Mouse (Mus musculus): ENCODE data around the gene Isg20. TPM values are rescaled to one million over a fixed set of nuclear protein-coding genes. Genes with fewer than 3 reads are reported as not detected.

Isg20 gene
- polyA plus RNA-seq (2016; fragmentation: Nextera tagmentation; extraction: Ambion mirVana), result 0.67 and 0.68 TPM in 2 replicates

DNA sequence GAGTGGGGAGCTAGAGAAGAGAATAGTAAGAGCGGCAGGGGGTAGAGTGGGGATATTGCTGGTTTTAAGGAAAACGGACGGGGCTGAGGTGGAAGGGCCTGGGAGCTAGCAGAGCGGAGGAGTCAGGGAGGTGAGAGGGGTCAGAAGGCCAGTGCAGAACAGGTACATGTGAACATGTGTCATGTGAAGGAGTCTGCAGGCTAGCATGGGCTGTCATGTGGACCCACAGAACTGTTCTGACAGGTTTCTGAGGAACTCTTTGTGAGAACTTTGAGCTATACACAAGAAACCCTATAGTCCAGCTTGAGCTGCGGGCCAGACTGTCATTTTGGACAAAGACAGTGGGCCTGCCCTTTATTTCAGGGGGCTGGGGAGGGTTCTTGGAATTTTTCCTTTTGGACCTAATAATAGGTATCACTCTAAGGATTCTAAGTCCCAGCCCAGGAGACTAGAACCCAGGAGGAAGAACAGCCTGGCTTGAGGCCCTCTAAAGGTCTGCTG, at the start of gene Isg20:
TSS of gene Isg20 (plus strand) at position 451 of the 501 bp plus-strand sequence.
- peak within 1 kb of the TSS; percentile 46 for H3K4me3 ChIP-seq
- no peaks in the 10 kb centered on the region for H3K9me3 ChIP-seq
- 73% methylated on average over 5 of the region's 5 CpGs for WGBS
- DNase-seq (ENCODE audit: low spot score), result no peak
- no peaks in the 10 kb centered on the region for H3K27me3 ChIP-seq (ENCODE audit: insufficient read depth, poor library complexity, severe bottlenecking)
- peak within 1 kb of the TSS; percentile 71 for H3K27ac ChIP-seq
- H3K36me3 ChIP-seq, result peaks cover 17% of the 10 kb centered on the region; the same call in 1 of the 2 replicates
- H3K4me1 ChIP-seq, result peaks cover 23% of the 10 kb centered on the region

DNA sequence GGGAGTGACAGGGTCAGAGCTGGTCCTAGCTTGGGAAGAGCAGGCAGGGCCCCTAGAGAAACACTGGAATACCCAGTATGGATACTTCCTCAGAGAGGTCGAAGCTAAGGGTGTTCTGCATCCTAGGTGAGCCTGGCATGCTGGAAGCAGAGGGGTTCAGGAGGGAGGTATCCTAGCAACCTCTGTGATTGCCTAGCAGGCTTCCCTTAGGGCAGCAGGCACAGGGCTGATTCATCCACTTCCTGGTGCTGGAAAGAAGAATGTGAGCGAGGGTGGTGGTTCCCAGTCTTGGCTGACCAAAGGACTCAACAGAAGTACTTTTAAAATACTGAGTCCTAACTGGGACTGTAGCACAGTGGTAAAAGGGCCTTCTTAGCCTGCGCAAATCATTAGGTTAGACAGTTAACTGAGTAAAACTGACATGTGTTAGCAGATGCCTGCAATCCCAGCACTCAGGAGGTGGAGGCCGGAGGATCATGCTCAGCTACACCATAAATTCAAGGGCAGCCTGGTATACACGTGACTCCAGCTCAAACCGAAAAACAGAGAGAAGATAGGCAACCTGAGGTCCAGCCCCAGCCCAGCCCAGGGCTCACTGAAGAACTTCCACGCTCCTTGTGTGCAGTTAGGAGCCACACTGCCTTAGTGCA, 49.3 kb upstream of the Isg20 start:
- no peaks in the 10 kb centered on the region for H3K36me3 ChIP-seq
- H3K4me1 ChIP-seq, result peaks cover 21% of the 10 kb centered on the region
- H3K27ac ChIP-seq, result peak overlapping the region; percentile 52; the same call in 1 of the 2 replicates
- H3K27me3 ChIP-seq (ENCODE audit: insufficient read depth, poor library complexity, severe bottlenecking), result no peaks in the 10 kb centered on the region
- no peak for DNase-seq (ENCODE audit: low spot score)
- no peak overlapping the region for H3K4me3 ChIP-seq
- no peaks in the 10 kb centered on the region for H3K9me3 ChIP-seq
- WGBS, result 64% methylated on average over 7 of the region's 7 CpGs

DNA sequence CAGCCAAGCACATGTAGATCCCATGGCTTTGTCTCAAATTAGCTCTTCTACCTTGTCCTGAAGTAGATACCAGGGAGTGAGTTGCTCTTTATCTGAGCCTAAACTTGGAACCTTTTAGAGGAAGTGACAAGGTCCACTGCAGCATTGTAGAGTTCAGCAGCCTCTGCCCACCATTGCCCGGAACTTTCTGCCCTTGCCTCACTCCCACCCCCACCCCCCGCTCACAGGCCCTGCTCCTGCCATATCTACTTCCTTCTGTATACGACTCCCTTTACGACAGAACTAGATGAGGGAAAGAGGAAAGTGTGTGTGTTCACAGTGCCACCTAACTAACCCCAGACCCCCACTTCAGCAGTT, 48.8 kb upstream of the Isg20 start:
- Histone ChIP-seq H3K9me3 (no peaks in the 10 kb centered on the region), H3K27me3 (ENCODE audit: insufficient read depth, poor library complexity, severe bottlenecking) (no peaks in the 10 kb centered on the region), H3K36me3 (no peaks in the 10 kb centered on the region), H3K4me3 (no peak overlapping the region), H3K4me1 (peaks cover 21% of the 10 kb centered on the region), H3K27ac (peak overlapping the region; percentile 52; the same call in 1 of the 2 replicates)
- DNase-seq (ENCODE audit: low spot score), result no peak
- WGBS, result 38% methylated on average over 4 of the region's 4 CpGs

DNA sequence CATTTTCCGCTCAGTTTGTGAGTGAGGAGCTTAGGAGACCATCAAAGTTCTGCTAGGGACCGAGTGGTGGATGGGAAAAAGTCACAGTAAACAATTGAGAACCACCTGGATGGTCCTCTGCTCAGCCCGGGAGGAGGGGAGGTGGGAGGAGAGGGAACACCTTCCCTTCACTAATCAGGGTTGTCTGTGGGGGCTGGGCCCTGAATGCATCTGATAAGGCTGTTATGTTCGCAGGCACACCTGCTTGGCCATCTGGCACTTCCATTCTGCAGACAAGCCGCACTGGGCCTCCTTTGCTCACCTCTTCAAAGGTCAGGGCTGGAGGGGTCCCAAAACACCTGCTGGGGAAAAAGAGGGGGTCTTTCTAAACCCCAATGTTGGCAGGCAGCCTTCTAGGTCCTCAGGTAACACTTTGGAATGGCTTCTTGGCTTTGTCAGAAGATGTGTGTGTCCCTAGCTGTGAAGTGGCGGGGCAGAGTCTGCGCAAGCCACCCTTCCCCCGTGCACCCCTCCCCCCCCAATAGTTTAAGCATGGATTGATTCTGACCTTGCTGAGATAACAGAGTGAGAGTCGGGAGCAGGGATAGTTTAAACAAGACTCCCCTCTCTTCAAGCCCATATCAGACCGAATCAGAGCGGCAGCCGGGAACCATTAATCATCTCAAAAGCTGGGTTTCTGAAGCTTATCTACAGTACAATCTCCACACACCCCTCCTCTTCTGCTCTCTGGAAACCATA, 47.8 kb upstream of the Isg20 start:
- no peak for DNase-seq (ENCODE audit: low spot score)
- Histone ChIP-seq H3K4me1 (peaks cover 21% of the 10 kb centered on the region), H3K27ac (no peak overlapping the region; the same call in 1 of the 2 replicates), H3K9me3 (no peaks in the 10 kb centered on the region), H3K4me3 (no peak overlapping the region), H3K27me3 (ENCODE audit: insufficient read depth, poor library complexity, severe bottlenecking) (no peaks in the 10 kb centered on the region), H3K36me3 (no peaks in the 10 kb centered on the region)
- WGBS, result 45% methylated on average over 12 of the region's 12 CpGs

DNA sequence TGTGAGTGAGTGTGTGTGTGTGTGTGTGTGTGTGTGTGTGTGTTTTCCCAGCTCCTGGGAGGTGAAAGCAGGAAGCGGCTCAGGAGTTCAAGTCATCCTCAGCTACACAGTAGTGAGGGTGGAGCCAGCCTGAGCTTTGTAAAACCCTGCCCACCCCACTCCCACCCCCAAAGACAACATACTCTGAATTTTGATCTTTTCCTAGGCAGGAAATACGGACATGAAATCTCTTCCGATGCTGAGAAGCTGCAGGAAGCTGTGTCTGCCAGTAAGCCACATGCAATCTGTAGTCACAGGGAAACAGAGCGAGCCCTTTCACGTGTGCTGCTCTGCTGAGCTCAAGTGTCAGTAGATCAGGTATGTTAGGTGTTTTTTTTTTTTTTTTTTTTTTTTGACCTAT, 44.5 kb upstream of the Isg20 start:
- no peak for DNase-seq (ENCODE audit: low spot score)
- Histone ChIP-seq H3K27ac (no peak overlapping the region), H3K27me3 (ENCODE audit: insufficient read depth, poor library complexity, severe bottlenecking) (no peaks in the 10 kb centered on the region), H3K4me3 (no peak overlapping the region), H3K4me1 (peaks cover 20% of the 10 kb centered on the region), H3K36me3 (no peaks in the 10 kb centered on the region), H3K9me3 (no peaks in the 10 kb centered on the region)
- 57% methylated on average over 5 of the region's 5 CpGs for WGBS

DNA sequence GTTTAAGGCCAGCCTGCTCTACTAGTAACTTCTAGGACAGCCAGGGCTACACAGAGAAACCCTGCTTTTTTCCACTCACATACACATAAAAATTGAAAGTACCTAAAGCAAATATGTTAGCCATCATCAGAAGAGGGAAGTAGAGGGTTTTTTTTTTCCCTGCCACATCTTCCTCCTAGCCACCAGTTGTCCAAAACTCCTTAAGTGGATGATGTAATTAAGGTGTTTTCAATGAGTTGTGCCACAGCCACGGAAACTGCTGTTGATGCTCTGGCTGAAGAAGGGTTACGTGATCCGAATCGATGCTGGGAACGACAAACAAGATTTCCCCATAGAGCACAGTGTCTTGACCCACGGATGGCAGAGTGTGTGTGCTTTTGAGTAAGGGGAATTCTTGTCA, 40.9 kb upstream of the Isg20 start:
- Histone ChIP-seq H3K27ac (no peak overlapping the region), H3K9me3 (no peaks in the 10 kb centered on the region), H3K4me1 (no peaks in the 10 kb centered on the region), H3K4me3 (no peak overlapping the region), H3K36me3 (no peaks in the 10 kb centered on the region), H3K27me3 (ENCODE audit: insufficient read depth, poor library complexity, severe bottlenecking) (no peaks in the 10 kb centered on the region)
- DNase-seq (ENCODE audit: low spot score), result no peak
- WGBS, result 79% methylated on average over 6 of the region's 6 CpGs

DNA sequence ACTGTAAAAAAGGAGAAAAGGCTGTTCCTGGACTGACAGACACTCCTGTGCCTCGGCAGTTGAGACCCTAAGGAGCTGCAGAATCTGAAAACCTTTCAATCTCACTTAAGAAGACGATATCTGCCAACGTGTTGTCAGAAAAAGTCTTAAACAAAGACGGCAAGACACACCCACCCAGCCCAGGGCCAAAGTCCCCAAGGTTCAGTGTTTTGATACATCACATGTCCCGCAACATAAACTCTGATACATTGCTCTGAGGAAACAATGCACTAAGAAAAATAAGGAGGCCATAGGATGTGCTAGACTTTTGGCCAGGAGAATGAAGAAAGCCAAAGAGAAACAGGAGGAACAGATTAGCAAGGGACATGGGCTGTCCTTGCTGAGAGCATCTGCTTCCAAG, 40.4 kb upstream of the Isg20 start:
- no peak overlapping the region for H3K27ac ChIP-seq
- WGBS, result 71% methylated on average over 5 of the region's 5 CpGs

DNA sequence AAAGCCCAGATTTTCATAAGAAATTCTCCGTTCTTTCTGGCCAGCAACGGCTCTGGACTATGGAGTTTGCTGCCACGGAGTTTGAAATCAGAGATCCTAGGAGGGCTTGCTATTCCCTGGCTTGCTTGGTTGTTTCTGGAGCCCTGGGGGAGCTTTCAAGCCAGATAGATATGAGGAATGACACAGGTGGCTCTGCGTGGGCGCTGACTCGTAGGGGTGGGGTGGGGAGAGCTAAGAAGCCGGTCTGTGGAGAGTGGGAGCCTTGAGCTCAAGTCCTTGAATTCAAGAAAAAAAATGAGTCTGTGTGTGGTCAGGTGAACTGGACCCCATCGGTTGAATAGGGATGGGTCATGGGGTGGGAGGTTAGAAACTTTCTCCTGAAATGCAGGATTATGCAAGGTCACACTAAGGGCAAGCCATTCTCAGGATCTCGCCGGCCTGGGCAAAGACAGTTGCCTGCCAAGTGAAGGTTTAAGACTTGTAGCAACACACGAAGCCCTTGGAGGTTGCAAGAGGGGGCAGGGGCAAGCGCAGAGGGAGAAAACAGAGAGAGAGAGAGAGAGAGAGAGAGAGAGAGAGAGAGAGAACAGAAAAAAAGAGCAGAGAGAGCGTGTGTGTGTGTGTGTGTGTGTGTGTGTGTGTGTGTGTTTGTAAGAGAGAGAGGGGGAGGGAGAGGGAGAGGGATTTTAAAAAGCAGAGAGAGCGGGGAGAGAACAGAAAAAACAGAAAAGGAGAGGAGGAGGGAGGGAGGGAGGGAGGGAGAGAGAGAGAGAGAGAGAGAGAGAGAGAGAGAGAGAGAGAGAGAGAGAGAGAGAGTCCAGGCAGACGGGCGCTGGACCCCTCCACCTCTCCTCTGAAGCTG, 31.4 kb upstream of the Isg20 start:
- Histone ChIP-seq H3K4me1 (peaks cover 14% of the 10 kb centered on the region), H3K27ac (no peak overlapping the region), H3K9me3 (no peaks in the 10 kb centered on the region), H3K4me3 (peak overlapping the region; percentile 45), H3K27me3 (ENCODE audit: insufficient read depth, poor library complexity, severe bottlenecking) (peaks cover 80% of the 10 kb centered on the region), H3K36me3 (no peaks in the 10 kb centered on the region)
- 25% methylated on average over 16 of the region's 16 CpGs for WGBS
- no peak for DNase-seq (ENCODE audit: low spot score)

More for the DNA sequence above, 40.4 kb upstream of the Isg20 start:
- no peaks in the 10 kb centered on the region for H3K27me3 ChIP-seq (ENCODE audit: insufficient read depth, poor library complexity, severe bottlenecking)
- no peaks in the 10 kb centered on the region for H3K4me1 ChIP-seq
- no peaks in the 10 kb centered on the region for H3K36me3 ChIP-seq
- no peak for DNase-seq (ENCODE audit: low spot score)
- no peak overlapping the region for H3K4me3 ChIP-seq
- no peaks in the 10 kb centered on the region for H3K9me3 ChIP-seq

DNA sequence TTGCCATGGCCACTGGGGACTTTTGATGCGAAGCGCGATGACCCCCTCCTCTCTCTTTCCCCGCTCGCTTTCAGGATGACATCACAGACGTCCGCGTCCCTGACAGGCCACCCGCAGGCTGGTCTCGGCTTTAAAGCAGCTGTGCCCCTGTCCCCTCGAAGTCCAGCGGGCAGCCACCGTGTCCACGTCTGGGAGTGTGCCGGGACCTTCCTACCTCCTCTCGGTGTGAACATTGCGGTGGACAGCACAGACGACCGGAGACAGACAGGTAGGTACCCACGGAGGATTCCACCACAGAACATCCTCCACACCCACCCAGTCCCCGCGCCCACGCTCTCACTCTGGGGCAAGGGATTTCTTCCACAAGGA, 30.8 kb upstream of the Isg20 start:
- WGBS, result 4% methylated on average over 23 of the region's 23 CpGs
- no peak for DNase-seq (ENCODE audit: low spot score)
- Histone ChIP-seq H3K27me3 (ENCODE audit: insufficient read depth, poor library complexity, severe bottlenecking) (peaks cover 86% of the 10 kb centered on the region), H3K36me3 (no peaks in the 10 kb centered on the region), H3K9me3 (no peaks in the 10 kb centered on the region), H3K4me3 (peak overlapping the region; percentile 45), H3K27ac (no peak overlapping the region), H3K4me1 (peaks cover 14% of the 10 kb centered on the region)

DNA sequence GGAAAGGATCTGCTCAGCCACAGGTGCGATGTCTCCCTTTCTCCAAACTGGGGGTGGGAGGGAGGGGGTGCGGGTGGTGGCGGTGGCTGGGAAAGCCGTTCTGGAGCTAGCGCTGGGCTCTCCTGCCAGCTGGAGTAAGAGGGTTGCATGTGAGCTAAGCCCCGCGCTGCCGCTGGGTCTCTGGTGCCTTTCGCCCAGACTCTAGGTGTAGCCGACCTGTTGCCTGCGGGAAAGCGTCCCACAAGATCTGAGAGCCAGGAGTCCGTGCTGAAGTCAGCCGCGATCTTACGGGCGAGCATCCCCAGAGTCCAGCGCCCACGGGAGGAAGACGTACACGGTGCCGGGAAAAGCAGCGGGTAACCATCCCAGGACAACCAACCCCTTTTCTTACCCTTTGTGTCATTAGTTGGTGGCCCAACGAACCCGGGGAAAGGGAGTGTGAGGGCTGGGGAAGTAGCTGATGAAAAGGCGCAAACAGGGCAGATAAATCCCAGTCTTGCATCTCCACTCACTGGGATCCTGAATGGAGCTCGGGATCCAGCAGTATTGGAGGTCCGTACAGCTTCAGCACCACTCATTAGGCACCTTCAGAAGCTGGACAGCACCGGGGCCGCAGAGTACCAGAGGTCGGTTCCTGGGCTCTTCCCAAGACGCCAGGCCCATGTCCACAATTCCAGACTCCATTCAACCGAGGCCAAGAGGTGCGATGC, 30.1 kb upstream of the Isg20 start:
- Histone ChIP-seq H3K36me3 (no peaks in the 10 kb centered on the region), H3K9me3 (no peaks in the 10 kb centered on the region), H3K27me3 (ENCODE audit: insufficient read depth, poor library complexity, severe bottlenecking) (peaks cover 94% of the 10 kb centered on the region), H3K4me3 (peak overlapping the region; percentile 45), H3K27ac (no peak overlapping the region), H3K4me1 (peaks cover 14% of the 10 kb centered on the region)
- 5% methylated on average over 34 of the region's 34 CpGs for WGBS
- no peak for DNase-seq (ENCODE audit: low spot score)

DNA sequence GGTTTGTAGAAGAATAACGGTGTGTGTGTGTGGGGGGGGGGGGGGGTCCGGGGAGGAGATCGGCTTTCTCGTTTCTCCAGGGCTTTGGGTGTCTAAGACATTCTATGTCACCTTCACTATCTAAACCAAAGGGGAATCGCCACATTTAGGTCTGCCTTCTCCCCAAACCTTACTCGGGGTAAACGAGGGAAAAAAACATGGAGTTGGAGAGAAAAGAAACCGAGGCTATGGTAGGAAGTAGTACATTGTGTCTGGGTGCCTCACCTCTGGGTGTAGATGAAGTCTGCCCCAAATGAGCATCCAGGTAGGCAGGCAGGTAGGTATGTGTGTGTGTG, 29.5 kb upstream of the Isg20 start:
- no peak overlapping the region for H3K27ac ChIP-seq
- no peak for DNase-seq (ENCODE audit: low spot score)
- H3K4me3 ChIP-seq, result no peak overlapping the region

DNA sequence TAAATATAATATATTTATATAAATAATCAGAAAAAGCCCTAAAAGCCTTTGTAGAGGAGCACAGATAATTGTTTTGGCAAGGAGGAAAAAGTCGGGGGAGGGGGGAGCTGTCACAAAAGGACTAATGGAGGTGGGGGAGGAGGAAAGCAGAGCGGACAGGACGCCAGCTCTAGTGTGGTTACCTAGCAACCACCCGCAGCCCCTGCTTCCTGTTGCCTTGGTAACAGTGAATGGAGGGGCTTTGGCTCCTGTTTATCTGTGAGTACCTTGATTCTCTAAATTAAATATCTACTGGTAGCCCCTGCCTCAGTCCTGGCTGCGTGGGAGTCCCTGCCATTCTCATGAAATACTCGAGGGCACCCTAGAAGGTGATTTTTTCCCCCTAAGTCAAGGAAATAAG, 29.1 kb upstream of the Isg20 start:
- Histone ChIP-seq H3K9me3 (no peaks in the 10 kb centered on the region), H3K36me3 (no peaks in the 10 kb centered on the region), H3K27me3 (ENCODE audit: insufficient read depth, poor library complexity, severe bottlenecking) (peaks cover 97% of the 10 kb centered on the region), H3K27ac (no peak overlapping the region), H3K4me3 (no peak overlapping the region), H3K4me1 (peaks cover 14% of the 10 kb centered on the region)
- 16% methylated on average over 6 of the region's 6 CpGs for WGBS
- DNase-seq (ENCODE audit: low spot score), result no peak

More for the DNA sequence above, 29.5 kb upstream of the Isg20 start:
- WGBS, result 20% methylated on average over 8 of the region's 8 CpGs
- no peaks in the 10 kb centered on the region for H3K9me3 ChIP-seq
- peaks cover 14% of the 10 kb centered on the region for H3K4me1 ChIP-seq
- H3K27me3 ChIP-seq (ENCODE audit: insufficient read depth, poor library complexity, severe bottlenecking), result peaks cover 97% of the 10 kb centered on the region
- H3K36me3 ChIP-seq, result no peaks in the 10 kb centered on the region

Data from heart, embryonic 10.5 days (tissue).